Mouse (Mus musculus) midbrain, embryonic 16.5 days (tissue): Measurements from ENCODE around the gene Gabra6. TPM values are rescaled to one million over a fixed set of nuclear protein-coding genes. Genes with fewer than 3 reads are reported as not detected.

Experiments used
- ATAC-seq: fragments of 200-750 bp; cut with Nextera tagmentation; 2 replicates; pipeline ENCODE4 v1.8.0; 2017; ENCODE audit warnings: moderate TSS enrichment
- H3K27ac ChIP-seq: fragments of 300-500 bp; sonication (generic); 2 replicates; pipeline ENCODE4 v1.5.1; 2014; ENCODE audit warnings: mild to moderate bottlenecking, low read length, mixed read lengths
- H3K27me3 ChIP-seq: fragments of 300-500 bp; sonication (generic); 2 replicates; pipeline ENCODE4 v1.6.1; 2014; ENCODE audit warnings: low read depth, low read length, mixed read lengths; ENCODE audit not compliant: control insufficient read depth, insufficient read depth
- H3K36me3 ChIP-seq: fragments of 300-500 bp; sonication (generic); 2 replicates; pipeline ENCODE4 v1.6.1; 2014; ENCODE audit warnings: mild to moderate bottlenecking, low read length, moderate library complexity, mixed read lengths; ENCODE audit not compliant: control insufficient read depth, insufficient read depth
- H3K4me1 ChIP-seq: fragments of 300-500 bp; sonication (generic); 2 replicates; pipeline ENCODE4 v1.6.1; 2014; ENCODE audit warnings: mild to moderate bottlenecking, low read length, mixed read lengths; ENCODE audit not compliant: control insufficient read depth, insufficient read depth
- H3K4me2 ChIP-seq: fragments of 300-500 bp; sonication (generic); 2 replicates; pipeline ENCODE4 v1.6.1; 2014; ENCODE audit warnings: mild to moderate bottlenecking, low read length, mixed read lengths
- H3K4me3 ChIP-seq: fragments of 300-500 bp; sonication (generic); 2 replicates; pipeline ENCODE4 v1.5.1; 2014; ENCODE audit warnings: low read depth, mild to moderate bottlenecking, low read length, moderate library complexity, mixed read lengths
- H3K9ac ChIP-seq: fragments of 300-500 bp; sonication (generic); 2 replicates; pipeline ENCODE4 v1.6.1; 2014; ENCODE audit warnings: low read depth, low read length, mixed read lengths
- H3K9me3 ChIP-seq: fragments of 300-500 bp; sonication (generic); replicated peaks from 2 replicates; pipeline ENCODE4 v1.6.1; 2014; ENCODE audit warnings: mild to moderate bottlenecking, low read length, mixed read lengths; ENCODE audit not compliant: control insufficient read depth, poor library complexity, severe bottlenecking
- WGBS: fragments of 180-500 bp; shearing (Covaris S2); extraction: QIAGEN DNeasy Blood & Tissue Kit; methylation state at CpG from one replicate; pipeline ENCODE4 v1.1.7; 2014; 5-methylcytosine and 5-hydroxymethylcytosine counted together
- polyA plus RNA-seq: library from polyadenylated mRNA; unstranded; fragments of >200 nt; fragmentation: Nextera tagmentation; extraction: Ambion mirVana; gene quantifications from 2 replicates; pipeline ENCODE4 v1.2.1, GENCODE M21; 2015

Gene Gabra6
- polyA plus RNA-seq, 1 experiment from 2014 or later: not detected

- Histone ChIP-seq H3K4me1 (no peaks in the 10 kb centered on the region; the same call in 1 of the 2 replicates), H3K4me3 (no peak overlapping the region), H3K27me3 (no peaks in the 10 kb centered on the region), H3K27ac (no peak overlapping the region), H3K9ac (no peak overlapping the region), H3K36me3 (no peaks in the 10 kb centered on the region), H3K4me2 (no peak overlapping the region), H3K9me3 (no peaks in the 10 kb centered on the region)
- 46% methylated on average over 1 of the region's 1 CpGs for WGBS
- ATAC-seq: no peak
These were observed 10.0 kb downstream of the Gabra6 start for GRCm38 (mm10) chr11:42310892-42311291.

DNA sequence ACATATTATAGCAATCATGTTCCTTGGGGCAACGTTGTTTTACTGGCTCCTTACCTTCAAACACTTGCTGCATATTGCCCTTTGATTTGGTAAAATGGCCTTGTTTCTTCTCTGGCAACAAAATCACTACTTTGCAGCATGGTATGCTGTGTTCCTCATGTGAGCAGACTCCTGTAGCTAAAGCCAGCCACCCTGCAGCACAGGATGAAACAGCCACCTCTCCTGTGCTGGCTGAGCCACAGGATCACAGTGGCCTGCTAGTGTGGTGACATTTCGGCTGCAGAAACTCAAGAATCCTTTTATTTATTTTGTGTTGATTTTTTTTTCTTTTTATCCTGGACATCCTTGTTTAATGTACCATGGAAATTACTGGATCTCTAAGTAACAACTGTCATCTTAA is 11.8 kb downstream of the Gabra6 start:
- 79% methylated on average over 2 of the region's 2 CpGs for WGBS
- Histone ChIP-seq H3K4me1 (no peaks in the 10 kb centered on the region), H3K4me3 (no peak overlapping the region), H3K9ac (no peak overlapping the region), H3K27ac (no peak overlapping the region), H3K9me3 (no peaks in the 10 kb centered on the region), H3K4me2 (no peak overlapping the region), H3K36me3 (no peaks in the 10 kb centered on the region), H3K27me3 (no peaks in the 10 kb centered on the region)
- no peak for ATAC-seq

DNA sequence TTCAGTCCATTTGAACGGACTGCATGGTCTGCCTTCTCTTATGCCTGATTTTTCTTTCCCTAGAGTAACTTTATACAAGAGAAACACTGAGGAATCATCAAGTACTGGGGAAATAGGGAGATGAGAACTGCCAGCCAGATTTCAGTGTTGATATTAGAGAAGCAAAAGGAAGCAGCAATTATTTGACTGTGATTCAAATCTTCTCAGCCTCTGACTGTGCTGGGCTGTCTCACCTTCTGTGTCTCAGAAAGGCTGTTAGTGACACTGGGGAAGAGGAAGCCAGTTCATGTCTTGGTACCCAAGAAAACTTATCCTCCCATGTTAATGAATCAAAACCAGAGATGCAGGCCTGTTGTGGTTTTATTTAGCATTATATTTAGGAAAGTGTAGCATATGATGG is 14.8 kb downstream of the Gabra6 start:
- Histone ChIP-seq H3K4me1 (no peaks in the 10 kb centered on the region), H3K9ac (no peak overlapping the region), H3K27me3 (no peaks in the 10 kb centered on the region), H3K9me3 (no peaks in the 10 kb centered on the region), H3K27ac (no peak overlapping the region), H3K4me2 (no peak overlapping the region), H3K4me3 (no peak overlapping the region), H3K36me3 (no peaks in the 10 kb centered on the region)
- ATAC-seq: no peak
- 86% methylated on average over 1 of the region's 1 CpGs for WGBS

DNA sequence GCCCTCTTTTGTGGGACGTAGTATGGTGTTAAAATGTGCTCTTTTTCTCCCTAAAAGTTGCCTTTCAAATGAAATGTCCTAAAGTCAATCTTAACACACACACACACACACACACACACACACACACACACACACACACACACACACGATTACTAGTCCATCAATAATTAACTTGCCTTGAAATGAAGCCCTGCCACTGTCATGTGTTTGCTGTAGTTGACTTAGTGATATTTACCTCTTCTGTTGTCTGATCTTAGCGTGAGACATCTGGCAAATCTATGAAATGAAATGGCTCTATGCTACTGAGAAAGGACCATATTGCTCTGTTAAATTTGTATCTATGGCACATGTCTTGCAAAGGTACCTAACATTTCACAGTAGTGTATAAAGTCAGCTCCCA is 61.9 kb downstream of the Gabra6 start:
- H3K27ac ChIP-seq: no peak overlapping the region
- H3K4me2 ChIP-seq: no peak overlapping the region
- no peaks in the 10 kb centered on the region for H3K27me3 ChIP-seq
- no peak for ATAC-seq
- H3K4me3 ChIP-seq: no peak overlapping the region
- 91% methylated on average over 3 of the region's 3 CpGs for WGBS
- H3K36me3 ChIP-seq: no peaks in the 10 kb centered on the region
- no peaks in the 10 kb centered on the region for H3K9me3 ChIP-seq
- H3K9ac ChIP-seq: no peak overlapping the region
- no peaks in the 10 kb centered on the region for H3K4me1 ChIP-seq

Other genes starting within 250 kb of the Gabra6 start
- 36.3 and 52.8 TPM in 2 replicates for gene Gabra1, start 138.1 kb downstream of the Gabra6 start, polyA plus RNA-seq
- 47.4 and 50.8 TPM in 2 replicates for gene Gabrb2, start 98.7 kb upstream of the Gabra6 start, polyA plus RNA-seq